Mouse (Mus musculus): ENCODE results near the gene Rnf145.

DNA sequence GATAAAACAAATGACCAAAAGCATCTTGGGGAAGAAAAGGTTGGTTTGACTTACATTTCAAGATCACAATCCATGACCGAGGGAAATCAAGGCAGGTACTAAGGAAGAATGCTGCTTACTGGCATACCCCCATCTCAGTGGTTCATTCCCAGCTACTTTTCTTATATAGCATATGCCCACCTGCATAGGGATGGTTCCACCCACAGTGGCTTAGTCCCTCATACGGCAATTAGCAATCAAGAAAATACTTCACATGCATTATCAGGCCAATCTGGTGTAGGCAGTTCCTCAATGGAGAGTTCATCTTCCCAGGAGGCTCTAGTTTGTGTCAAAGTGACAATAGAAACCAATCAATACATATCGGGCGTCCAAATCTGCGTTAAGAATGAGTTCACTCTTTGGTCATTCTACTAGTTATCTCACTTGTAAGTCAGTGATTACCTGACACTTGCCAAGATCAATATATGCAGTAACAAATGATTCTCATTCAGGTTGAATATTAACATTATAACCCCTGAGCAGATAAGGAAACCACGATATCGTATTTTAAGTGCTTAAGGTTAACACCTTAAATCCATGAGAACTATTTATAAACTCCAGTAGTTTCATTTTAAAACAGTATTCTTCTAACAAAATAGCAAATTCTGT lies 33.6 kb upstream of the Rnf145 start:
- TF ChIP-seq CTCF (IDR thresholded peaks at IDR 0.05; ENCODE audit: low read depth, low read length), result no peak
- no peak for TF ChIP-seq EP300 (IDR thresholded peaks at IDR 0.05; ENCODE audit: insufficient read depth, low read depth, low read length)

Measured in ES-Bruce4 (cell line).